Mouse (Mus musculus) kidney, embryonic 15.5 days (tissue): ENCODE results near the gene C530008M17Rik. TPM values are rescaled to one million over a fixed set of nuclear protein-coding genes. Genes with fewer than 3 reads are reported as not detected.

Experiments
- ATAC-seq: fragments of 200-750 bp; cut with Nextera tagmentation; replicated peaks from 2 replicates; pipeline ENCODE4 v1.8.0; 2017; ENCODE audit warnings: moderate TSS enrichment; ENCODE audit not compliant: low FRiP score
- H3K27ac ChIP-seq: fragments of 300-500 bp; sonication (generic); 2 replicates; pipeline ENCODE4 v1.5.1; 2015; ENCODE audit warnings: mild to moderate bottlenecking, inconsistent platforms
- H3K27me3 ChIP-seq: fragments of 300-500 bp; sonication (generic); 2 replicates; pipeline ENCODE4 v1.6.1; 2015; ENCODE audit warnings: inconsistent platforms
- H3K36me3 ChIP-seq: fragments of 300-500 bp; sonication (generic); 2 replicates; pipeline ENCODE4 v1.6.1; 2015; ENCODE audit warnings: inconsistent platforms
- H3K4me1 ChIP-seq: fragments of 300-500 bp; sonication (generic); 2 replicates; pipeline ENCODE4 v1.6.1; 2015; ENCODE audit warnings: inconsistent platforms
- H3K4me2 ChIP-seq: fragments of 300-500 bp; sonication (generic); 2 replicates; pipeline ENCODE4 v1.6.1; 2015; ENCODE audit warnings: moderate library complexity, mild to moderate bottlenecking, inconsistent platforms
- H3K4me3 ChIP-seq: fragments of 300-500 bp; sonication (generic); replicated peaks from 2 replicates; pipeline ENCODE4 v1.5.1; 2015; ENCODE audit warnings: mild to moderate bottlenecking, inconsistent platforms
- H3K9ac ChIP-seq: fragments of 300-500 bp; sonication (generic); 2 replicates; pipeline ENCODE4 v1.6.1; 2015; ENCODE audit warnings: mild to moderate bottlenecking, inconsistent platforms
- H3K9me3 ChIP-seq: fragments of 300-500 bp; sonication (generic); replicated peaks from 2 replicates; pipeline ENCODE4 v1.6.1; 2016; ENCODE audit warnings: inconsistent platforms
- WGBS: fragments of 180-500 bp; shearing (Covaris S2); methylation state at CpG from one replicate; pipeline ENCODE4 v1.1.7; 2015; ENCODE audit warnings: mixed read lengths; 5-methylcytosine and 5-hydroxymethylcytosine counted together
- polyA plus RNA-seq: library from polyadenylated mRNA; unstranded; fragments of >200 nt; fragmentation: Nextera tagmentation; extraction: Ambion mirVana; gene quantifications from 2 replicates; pipeline ENCODE4 v1.2.1, GENCODE M21; 2015

Gene C530008M17Rik
- polyA plus RNA-seq, 1 experiment from 2014 or later = 17.2 TPM

DNA sequence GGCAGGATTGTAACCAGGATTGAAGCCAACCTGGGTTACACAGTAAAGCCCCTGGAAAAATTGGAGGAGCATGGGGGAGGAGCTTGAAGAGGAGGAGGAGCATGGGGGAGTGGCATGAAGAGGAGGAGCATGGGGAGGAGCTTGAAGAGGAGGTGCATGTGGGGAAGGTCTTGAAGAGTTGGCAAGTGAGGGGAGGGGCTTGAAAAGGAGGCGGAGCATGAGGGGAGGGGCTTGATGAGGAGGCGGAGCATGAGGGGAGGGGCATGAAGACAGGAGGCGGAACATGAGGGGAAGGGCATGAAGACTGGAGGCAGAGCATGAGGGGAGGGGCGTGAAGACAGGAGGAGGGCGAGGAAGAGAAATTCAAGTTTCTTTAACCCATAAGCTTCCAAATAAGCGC, 162.5 kb downstream of the C530008M17Rik start:
- H3K4me2 ChIP-seq = no peak overlapping the region
- ATAC-seq = no peak
- H3K27ac ChIP-seq = no peak overlapping the region
- 96% methylated on average over 6 of the region's 6 CpGs for WGBS
- no peaks in the 10 kb centered on the region for H3K9me3 ChIP-seq
- H3K4me3 ChIP-seq = no peak overlapping the region
- H3K4me1 ChIP-seq = peaks cover 27% of the 10 kb centered on the region
- no peaks in the 10 kb centered on the region for H3K36me3 ChIP-seq
- no peak overlapping the region for H3K9ac ChIP-seq
- no peaks in the 10 kb centered on the region for H3K27me3 ChIP-seq

DNA sequence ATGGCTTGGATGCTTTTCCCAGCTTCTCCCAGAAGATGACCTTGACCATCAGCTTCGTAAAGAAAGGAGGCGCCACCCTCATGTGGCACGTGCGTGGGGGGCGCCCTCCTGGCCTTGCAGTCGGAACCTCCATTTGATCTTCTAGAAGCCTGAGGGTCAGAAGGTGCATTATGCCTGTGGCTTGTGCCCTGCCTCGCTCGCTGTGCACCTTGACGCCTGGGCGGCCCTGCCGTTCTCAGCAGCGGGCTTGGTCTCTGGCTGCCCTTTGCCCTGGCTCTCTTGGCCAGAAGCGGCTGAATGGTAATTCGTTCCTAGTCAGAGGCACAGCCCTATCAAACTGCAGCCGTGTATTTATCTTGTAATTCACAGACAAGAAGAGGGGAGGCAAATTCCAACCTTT, 165.8 kb downstream of the C530008M17Rik start:
- no peak overlapping the region for H3K4me3 ChIP-seq
- H3K4me1 ChIP-seq = peaks cover 7% of the 10 kb centered on the region; the same call in 1 of the 2 replicates
- 46% methylated on average over 15 of the region's 15 CpGs for WGBS
- H3K9ac ChIP-seq = no peak overlapping the region
- H3K36me3 ChIP-seq = no peaks in the 10 kb centered on the region
- H3K27ac ChIP-seq = no peak overlapping the region
- H3K9me3 ChIP-seq = no peaks in the 10 kb centered on the region
- no peak overlapping the region for H3K4me2 ChIP-seq
- ATAC-seq = peak; percentile 71; the same call in 1 of the 2 replicates
- H3K27me3 ChIP-seq = no peaks in the 10 kb centered on the region

DNA sequence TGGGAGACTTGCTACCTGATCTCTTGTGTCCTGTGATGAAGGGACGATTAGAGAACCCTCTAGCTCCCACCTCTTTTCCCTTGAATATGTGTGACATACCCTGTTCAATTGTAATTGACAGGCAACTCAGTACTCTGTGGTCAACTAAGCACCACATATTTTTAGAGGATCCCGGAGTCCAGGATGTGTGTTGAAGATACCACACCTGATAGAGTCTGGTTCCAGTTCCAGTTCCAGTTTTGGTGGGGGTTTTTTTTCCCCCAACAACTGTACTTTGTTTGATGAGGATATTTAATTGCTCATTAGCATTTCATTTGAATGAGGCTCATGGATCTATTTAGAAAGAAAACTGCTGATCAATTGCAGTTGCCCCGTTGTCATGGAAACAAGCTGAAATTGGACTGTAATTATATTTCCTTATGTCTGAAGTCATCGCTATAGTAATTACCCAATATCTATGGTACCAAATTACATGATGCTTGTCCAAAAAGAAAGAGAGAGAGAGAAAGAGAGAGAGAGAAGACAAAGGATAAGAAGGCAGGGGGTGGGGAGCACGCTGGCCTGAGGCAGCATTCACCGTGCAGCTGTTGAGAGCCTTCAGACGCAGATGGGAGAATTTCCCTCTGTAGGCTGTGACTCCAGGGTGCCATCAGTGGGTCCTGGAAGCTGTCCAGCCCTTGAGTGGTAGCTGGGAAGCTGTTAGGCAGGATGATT, 172.4 kb downstream of the C530008M17Rik start:
- WGBS = 93% methylated on average over 7 of the region's 7 CpGs
- H3K27ac ChIP-seq = no peak overlapping the region
- no peaks in the 10 kb centered on the region for H3K9me3 ChIP-seq
- no peak overlapping the region for H3K9ac ChIP-seq
- no peaks in the 10 kb centered on the region for H3K36me3 ChIP-seq
- no peak overlapping the region for H3K4me2 ChIP-seq
- ATAC-seq = no peak
- H3K27me3 ChIP-seq = no peaks in the 10 kb centered on the region
- no peaks in the 10 kb centered on the region for H3K4me1 ChIP-seq
- H3K4me3 ChIP-seq = no peak overlapping the region

DNA sequence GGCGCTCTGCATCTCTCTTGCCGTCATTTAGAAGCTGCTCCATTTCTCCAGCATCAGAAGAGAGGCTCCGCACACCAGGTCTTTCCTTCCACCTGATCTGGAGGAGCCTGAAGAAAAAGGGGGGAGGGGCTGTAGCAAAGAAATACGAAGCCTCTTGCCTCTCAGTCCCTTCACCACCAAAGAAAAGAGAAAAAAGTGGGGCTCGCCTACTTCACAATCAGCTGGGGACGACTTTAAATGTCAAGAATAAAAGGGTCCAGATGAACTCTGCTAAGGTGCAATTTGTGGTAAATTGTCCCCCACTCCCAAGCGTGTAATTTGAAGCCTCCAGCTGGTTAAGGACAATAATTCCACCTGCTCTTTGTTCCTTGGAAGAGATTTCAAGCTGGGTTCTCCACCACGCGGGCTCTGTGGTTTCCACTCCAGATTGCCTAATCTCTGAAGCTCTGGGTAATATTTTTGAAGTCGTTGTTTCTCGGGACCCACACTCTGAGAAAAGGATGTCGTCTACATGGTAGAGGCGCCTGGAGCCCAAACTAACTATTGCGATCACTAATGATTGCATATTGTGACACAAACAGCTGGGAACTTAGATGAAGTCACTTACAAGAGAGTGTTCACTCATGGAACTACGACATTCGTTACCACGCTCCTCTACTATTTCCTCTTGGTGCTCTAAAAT, 176.4 kb downstream of the C530008M17Rik start:
- H3K36me3 ChIP-seq = no peaks in the 10 kb centered on the region
- no peaks in the 10 kb centered on the region for H3K27me3 ChIP-seq
- H3K4me2 ChIP-seq = no peak overlapping the region
- H3K4me3 ChIP-seq = no peak overlapping the region
- no peaks in the 10 kb centered on the region for H3K9me3 ChIP-seq
- no peaks in the 10 kb centered on the region for H3K4me1 ChIP-seq
- 68% methylated on average over 17 of the region's 17 CpGs for WGBS
- ATAC-seq = no peak
- H3K9ac ChIP-seq = no peak overlapping the region
- H3K27ac ChIP-seq = no peak overlapping the region

DNA sequence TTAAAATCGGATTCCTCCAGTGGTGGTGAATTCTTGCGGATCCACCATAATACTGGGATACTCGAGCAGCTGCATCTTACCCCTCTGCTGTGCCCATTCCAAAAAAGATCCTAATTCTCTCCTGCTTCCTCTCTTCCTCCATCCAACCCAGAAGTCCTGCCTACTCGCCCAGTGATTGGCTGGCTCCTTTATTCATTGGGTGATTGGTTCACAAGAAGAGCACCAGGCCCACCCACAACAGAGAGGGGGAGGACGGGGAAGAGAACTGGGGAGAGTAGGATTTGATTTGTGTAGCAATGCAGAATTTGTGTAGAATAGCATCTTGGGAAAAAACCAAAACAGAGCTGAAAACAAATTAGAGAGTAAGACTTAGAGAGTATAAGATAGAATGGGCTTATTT, 180.7 kb downstream of the C530008M17Rik start:
- Histone ChIP-seq H3K9ac (no peak overlapping the region), H3K27ac (no peak overlapping the region), H3K27me3 (no peaks in the 10 kb centered on the region), H3K36me3 (no peaks in the 10 kb centered on the region), H3K4me3 (no peak overlapping the region), H3K9me3 (no peaks in the 10 kb centered on the region), H3K4me2 (no peak overlapping the region), H3K4me1 (0 out of 2 replicates have a peak, but pooled peaks cover 6% of the 10 kb centered on the region)
- ATAC-seq = no peak
- WGBS = 74% methylated on average over 5 of the region's 5 CpGs

DNA sequence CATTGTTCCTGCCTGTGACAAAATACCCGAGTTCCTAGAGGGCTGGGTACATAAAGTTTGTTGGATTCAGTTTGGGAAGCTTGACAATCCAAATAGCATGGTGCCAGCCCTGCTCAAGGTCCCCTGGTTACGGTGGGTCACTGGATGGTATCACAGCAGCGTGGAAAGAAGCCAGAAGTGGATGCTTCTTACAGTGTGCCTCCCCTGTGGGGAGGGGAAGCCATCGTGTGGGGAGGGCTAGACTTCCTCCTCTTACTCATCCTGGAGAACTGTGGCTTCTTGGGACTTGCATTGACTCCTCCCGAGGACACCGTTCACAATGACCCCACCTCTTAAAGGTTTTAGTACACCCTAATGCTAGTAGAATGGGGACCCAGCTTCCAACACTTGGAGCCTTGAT, 183.5 kb downstream of the C530008M17Rik start:
- no peak for ATAC-seq

DNA sequence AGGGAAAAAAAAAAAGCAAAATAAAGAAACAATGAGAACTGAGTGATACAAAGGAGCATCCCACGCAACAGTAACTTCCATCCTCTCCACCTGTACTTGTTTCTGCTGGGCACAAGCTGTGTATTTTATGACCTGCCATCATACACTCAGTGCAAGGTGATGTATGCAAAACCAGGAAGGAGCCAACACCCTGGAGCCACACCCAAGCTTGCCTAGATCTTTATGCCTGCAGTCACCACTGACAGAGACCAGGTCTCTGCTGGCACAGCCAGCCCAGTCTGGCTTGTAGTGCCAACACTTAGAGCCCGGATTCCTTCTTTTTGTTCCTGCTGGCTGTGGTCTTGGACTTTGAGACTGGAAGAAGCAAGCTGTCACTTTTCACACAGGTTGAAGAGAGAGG, 185.5 kb downstream of the C530008M17Rik start:
- H3K9me3 ChIP-seq = no peaks in the 10 kb centered on the region
- no peaks in the 10 kb centered on the region for H3K36me3 ChIP-seq
- no peak overlapping the region for H3K4me2 ChIP-seq
- ATAC-seq = no peak
- H3K27me3 ChIP-seq = no peaks in the 10 kb centered on the region
- no peak overlapping the region for H3K4me3 ChIP-seq
- 0 out of 2 replicates have a peak, but pooled peaks cover 6% of the 10 kb centered on the region for H3K4me1 ChIP-seq
- 85% methylated on average over 2 of the region's 2 CpGs for WGBS
- H3K9ac ChIP-seq = no peak overlapping the region
- H3K27ac ChIP-seq = no peak overlapping the region

More for the DNA sequence above, 183.5 kb downstream of the C530008M17Rik start:
- no peaks in the 10 kb centered on the region for H3K27me3 ChIP-seq
- H3K4me2 ChIP-seq = no peak overlapping the region
- 83% methylated on average over 6 of the region's 6 CpGs for WGBS
- H3K4me3 ChIP-seq = no peak overlapping the region
- 0 out of 2 replicates have a peak, but pooled peaks cover 6% of the 10 kb centered on the region for H3K4me1 ChIP-seq
- H3K36me3 ChIP-seq = no peaks in the 10 kb centered on the region
- H3K9ac ChIP-seq = no peak overlapping the region
- no peak overlapping the region for H3K27ac ChIP-seq
- no peaks in the 10 kb centered on the region for H3K9me3 ChIP-seq

DNA sequence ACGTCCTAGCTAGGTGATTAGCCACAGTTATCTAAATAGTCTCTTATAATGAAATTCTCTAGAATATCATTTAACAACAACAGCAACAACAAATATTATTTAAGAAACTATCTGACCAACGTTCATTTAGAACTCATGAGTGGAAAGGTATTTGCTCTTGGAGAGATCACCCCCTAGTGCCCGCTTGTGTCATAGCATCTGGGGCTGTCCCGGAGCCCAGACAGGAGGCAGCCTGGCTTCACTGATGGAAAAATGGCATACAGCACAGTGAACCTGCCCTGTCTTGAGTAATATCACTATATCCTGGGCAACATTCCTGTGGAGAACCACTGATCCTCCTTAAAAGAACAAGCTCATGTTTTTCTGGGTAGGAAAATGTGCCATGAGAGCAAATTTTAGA, 187.1 kb downstream of the C530008M17Rik start:
- Histone ChIP-seq H3K27me3 (no peaks in the 10 kb centered on the region), H3K4me3 (no peak overlapping the region), H3K9me3 (no peaks in the 10 kb centered on the region), H3K27ac (no peak overlapping the region), H3K4me2 (no peak overlapping the region), H3K36me3 (no peaks in the 10 kb centered on the region), H3K9ac (no peak overlapping the region), H3K4me1 (0 out of 2 replicates have a peak, but pooled peaks cover 6% of the 10 kb centered on the region)
- 20% methylated on average over 4 of the region's 4 CpGs for WGBS
- ATAC-seq = peak; percentile 60; the same call in 1 of the 2 replicates

DNA sequence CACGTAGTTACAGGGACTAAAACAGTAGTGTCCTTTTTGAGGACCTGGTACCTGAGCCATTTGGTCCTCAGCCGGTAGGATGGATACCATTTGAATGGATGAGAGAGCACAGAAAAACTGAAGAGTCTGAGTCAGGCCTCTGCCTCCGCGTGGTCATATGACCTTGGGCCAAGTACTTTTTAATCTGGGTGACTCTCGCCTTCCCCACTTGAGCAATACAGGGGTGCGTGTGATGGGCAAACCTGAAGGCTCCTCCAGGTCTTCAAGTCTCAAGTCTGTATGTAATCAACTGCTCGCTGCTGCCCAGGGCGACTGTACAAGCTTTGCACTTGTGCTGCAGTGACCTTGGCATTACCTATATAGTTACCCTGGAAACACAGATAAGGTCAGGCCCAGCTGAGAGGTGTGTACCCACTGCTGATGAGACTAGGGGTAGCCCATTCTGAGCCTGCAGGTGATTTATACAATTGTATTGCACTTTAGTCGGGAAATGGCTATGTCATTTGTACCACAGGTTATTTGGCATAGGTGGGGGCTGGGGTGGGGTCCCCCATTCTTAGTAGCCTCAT, 187.6 kb downstream of the C530008M17Rik start:
- Histone ChIP-seq H3K4me3 (no peak overlapping the region), H3K27ac (no peak overlapping the region), H3K9ac (no peak overlapping the region), H3K36me3 (no peaks in the 10 kb centered on the region), H3K27me3 (no peaks in the 10 kb centered on the region), H3K9me3 (no peaks in the 10 kb centered on the region), H3K4me1 (0 out of 2 replicates have a peak, but pooled peaks cover 6% of the 10 kb centered on the region), H3K4me2 (no peak overlapping the region)
- 85% methylated on average over 9 of the region's 9 CpGs for WGBS
- no peak for ATAC-seq

DNA sequence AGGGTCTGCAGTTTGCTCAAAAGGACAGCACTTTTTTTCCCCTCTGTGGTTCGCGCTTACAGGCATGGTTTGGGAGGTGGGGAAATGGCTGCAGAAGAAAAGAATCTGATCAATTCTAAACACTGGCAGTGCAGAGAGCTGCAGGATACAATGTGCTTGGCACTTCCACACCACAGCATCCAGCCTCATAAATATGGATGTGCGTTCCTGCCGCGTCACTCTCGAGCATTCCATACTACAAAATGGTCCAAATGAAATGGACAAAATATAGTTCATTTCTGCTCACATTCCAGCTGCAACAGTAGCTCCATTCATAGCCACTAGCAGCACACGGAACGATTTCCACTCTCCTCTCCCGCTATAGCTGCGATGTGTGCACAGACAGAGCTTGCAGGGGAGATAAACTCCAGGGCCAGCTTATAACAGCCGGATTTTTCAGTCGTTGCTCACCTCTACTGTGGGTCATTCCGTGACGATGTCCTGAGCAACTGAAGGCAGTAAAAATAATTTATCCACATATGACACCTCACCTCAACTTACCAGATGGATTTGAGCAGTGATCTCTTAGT, 188.4 kb downstream of the C530008M17Rik start:
- Histone ChIP-seq H3K9ac (no peak overlapping the region), H3K36me3 (no peaks in the 10 kb centered on the region), H3K4me3 (no peak overlapping the region), H3K27ac (no peak overlapping the region), H3K4me2 (no peak overlapping the region), H3K9me3 (no peaks in the 10 kb centered on the region), H3K27me3 (no peaks in the 10 kb centered on the region), H3K4me1 (0 out of 2 replicates have a peak, but pooled peaks cover 6% of the 10 kb centered on the region)
- ATAC-seq = no peak
- WGBS = 81% methylated on average over 14 of the region's 14 CpGs

DNA sequence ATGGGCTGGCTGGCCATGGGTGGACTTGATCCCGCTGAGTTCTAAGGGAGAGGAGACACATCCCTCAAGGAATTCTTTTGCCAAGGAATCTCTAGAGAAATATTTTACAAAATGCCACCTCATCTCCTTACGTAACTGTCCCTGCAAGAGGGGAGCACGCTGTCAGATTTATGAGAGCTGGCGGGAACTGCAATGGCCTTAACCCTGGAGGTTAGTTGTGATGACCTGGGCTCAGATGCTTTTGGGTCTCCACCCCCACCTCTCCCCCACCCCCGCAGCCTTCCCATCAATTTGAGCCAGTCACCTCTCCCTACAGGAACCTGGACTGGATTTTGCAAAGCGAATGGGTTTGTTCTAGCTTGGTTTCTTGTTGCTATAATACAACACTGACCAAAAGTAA, 190.8 kb downstream of the C530008M17Rik start:
- Histone ChIP-seq H3K4me3 (no peak overlapping the region), H3K27me3 (no peaks in the 10 kb centered on the region), H3K9me3 (no peaks in the 10 kb centered on the region), H3K27ac (no peak overlapping the region), H3K9ac (no peak overlapping the region), H3K36me3 (no peaks in the 10 kb centered on the region), H3K4me1 (no peaks in the 10 kb centered on the region), H3K4me2 (no peak overlapping the region)
- ATAC-seq = no peak
- WGBS = 61% methylated on average over 6 of the region's 6 CpGs

DNA sequence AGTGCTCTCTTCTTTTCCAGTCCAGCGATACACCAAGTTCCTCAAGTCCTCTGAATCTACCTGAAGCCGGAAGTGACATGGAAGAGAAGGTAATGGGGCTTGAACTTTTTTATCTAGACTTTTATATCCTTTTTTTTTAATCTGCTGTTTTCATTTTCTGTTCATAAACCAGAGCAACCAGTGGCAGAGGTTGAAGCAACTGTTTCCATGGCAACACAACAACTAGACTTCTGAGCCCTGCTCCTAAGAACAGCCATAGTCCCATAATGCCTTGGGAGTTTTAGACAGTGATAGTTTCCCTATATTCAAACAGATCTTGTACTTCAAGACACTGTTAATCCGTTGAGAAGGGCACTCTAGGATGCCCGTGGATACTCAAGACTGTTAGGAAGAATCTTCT, 195.0 kb downstream of the C530008M17Rik start:
- WGBS = 79% methylated on average over 4 of the region's 4 CpGs
- Histone ChIP-seq H3K27me3 (peaks cover 13% of the 10 kb centered on the region), H3K4me3 (no peak overlapping the region), H3K4me2 (no peak overlapping the region), H3K9ac (no peak overlapping the region), H3K27ac (no peak overlapping the region), H3K36me3 (no peaks in the 10 kb centered on the region), H3K4me1 (peaks cover 5% of the 10 kb centered on the region), H3K9me3 (no peaks in the 10 kb centered on the region)
- ATAC-seq = no peak
